Mouse (Mus musculus) brain, embryonic 14.5 days (tissue): ENCODE measurements at regions not wholly inside any gene's neighbourhood (a gene's known extent, or its start where the extent isn't known, plus 50 kb on each side); places are given as distances from the start of the nearest gene placed in this dataset.

ENCODE experiments used
- DNase-seq: peaks from one replicate; pipeline ENCODE4 v3.0.0-alpha.2; 2011; ENCODE audit warnings: low read depth
- CTCF ChIP-seq: fragments of 200-500 bp; IDR thresholded peaks from 2 replicates; pipeline ENCODE4 v1.5.1; 2012; ENCODE audit warnings: inconsistent platforms, mild to moderate bottlenecking, moderate library complexity, borderline replicate concordance; ENCODE audit not compliant: insufficient read depth, insufficient read length; ENCODE audit errors: extremely low read depth
- POLR2A ChIP-seq: fragments of 200-500 bp; IDR thresholded peaks from 2 replicates; pipeline ENCODE4 v1.6.1; 2012; ENCODE audit warnings: mild to moderate bottlenecking, inconsistent platforms, borderline replicate concordance; ENCODE audit not compliant: poor library complexity, insufficient read depth, insufficient read length, severe bottlenecking; ENCODE audit errors: extremely low read depth

DNA sequence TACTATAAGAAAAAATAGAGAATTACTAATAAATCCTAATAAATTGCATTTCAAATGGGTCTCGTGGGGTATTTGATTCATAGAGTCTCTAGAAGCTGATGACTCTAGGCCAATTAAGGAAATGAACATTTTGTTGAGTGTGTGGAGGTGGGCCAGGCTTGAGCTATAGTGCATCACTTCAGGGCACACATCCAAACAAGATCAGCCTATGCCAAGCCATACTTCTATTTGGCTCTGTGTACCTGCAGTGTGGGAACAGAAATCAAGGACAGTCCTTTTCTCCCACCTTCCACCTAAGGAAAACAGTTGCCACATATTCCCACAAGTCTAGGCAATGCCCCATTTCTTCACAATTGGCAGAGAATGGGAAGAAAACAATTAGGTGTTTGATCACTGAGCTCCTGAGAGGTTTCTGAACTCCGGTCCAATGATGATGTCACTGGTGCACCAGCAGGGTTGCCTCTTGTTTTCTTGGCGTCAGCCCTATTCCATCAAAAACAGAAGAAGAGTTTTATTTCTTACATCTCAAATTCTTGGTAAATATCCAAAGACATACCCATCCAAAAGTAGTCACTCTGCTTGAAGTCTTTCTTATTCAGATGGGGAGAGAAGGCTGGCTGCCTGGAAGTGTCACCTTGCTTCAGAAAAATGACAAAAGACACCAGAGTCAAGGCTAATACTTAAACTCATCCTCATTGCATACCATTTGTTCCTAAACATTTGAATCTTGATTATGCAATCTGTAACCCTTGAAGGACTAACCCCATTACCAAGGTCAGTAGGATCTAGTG, 2092.3 kb downstream of the 4930444P10Rik start:
- TF ChIP-seq POLR2A (no peak), CTCF (no peak)
- DNase-seq = peak; percentile 89

DNA sequence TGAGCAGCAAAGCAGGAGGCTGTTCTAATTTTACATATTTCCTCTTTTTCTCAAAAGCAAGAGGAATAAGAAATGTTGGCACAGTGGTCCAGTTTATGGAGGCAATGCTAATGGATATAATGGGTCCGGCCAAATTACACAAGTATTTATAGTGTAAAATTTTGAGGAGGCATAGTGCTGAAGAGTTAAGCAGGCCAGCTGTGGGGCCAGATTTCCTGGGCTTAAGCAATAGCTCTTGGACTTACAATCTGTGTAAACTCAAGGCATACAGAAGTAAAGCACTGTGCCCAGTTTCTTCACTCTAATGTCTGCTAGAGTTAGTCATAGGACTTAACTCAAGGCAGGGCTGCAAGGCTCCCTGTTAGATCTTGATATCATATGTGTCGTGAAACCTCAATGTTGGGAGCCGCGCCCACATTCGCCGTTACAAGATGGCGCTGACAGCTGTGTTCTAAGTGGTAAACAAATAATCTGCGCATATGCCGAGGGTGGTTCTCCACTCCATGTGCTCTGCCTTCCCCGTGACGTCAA, 2094.9 kb downstream of the 4930444P10Rik start:
- TF ChIP-seq POLR2A (no peak), CTCF (no peak)
- DNase-seq = no peak

DNA sequence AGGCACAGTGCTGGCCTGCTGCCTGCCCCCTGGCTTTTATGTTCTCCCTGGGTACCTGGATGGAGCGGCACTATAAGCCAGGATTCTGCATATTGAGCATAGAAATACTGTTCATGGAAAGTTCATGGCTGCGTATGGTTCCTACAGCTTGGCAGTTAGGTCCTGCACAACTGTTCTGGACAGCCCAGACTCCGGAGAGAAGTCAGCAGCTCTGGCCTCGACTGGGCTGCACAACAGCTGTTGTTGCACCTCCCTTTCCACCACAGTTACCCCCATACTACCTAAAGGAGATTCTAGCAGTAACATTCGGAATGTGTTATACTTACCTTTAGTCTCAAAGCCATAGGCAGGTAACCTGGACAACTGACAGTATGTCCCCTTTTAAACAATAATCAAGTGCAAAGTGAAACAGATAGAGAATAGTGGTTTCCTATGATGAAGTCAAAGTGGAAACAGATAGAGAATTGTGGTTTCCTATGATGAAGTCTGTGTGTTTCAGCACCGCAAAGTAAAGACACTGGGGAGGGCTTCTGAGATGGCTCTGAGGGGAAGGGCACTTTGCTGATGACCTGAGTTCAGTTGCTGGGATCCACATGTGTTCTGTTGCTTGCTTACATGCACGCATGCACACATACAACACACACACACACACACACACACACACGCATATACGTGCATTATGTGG, 2099.2 kb downstream of the 4930444P10Rik start:
- TF ChIP-seq CTCF = no peak
- no peak for DNase-seq

DNA sequence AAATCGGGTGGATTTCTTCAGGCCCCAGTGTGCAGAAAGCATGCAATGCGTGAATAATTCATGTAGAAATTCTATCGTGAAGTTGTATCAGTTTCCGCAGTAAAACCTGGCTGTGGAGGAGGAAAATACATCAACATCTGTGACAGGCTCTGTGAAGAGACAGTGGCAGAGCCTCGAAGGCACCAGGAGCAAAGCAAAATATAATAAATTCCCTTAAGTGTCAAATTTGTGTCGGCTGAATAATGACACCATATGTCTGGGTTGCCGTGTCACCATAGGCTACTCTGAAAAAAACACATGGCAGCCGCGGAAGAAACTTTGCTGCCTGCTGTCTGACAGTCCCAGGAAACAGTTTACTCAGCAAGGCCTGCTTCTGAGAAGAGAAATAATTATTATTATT, 2100.1 kb downstream of the 4930444P10Rik start:
- peak; percentile 67 for DNase-seq

DNA sequence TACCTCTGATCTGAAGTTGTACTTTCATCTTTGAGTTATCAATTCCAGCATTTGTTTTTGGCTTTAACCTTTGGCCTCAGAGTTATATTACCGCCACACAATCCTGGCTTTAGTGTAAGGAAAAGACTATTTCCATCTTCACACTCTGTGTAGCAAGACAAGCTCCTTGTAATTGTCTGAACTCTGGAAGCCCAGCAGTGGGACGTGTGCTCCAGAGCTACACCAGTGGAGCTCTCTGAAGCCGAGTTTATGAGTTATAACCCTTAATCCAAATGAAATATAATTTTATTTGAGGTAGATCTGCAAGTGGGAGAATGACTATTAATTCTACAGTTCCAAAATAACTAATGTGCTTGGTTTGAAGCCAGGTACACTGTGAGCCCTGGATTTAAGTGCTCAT, 2103.8 kb downstream of the 4930444P10Rik start:
- DNase-seq = no peak
- TF ChIP-seq POLR2A = no peak
- no peak for TF ChIP-seq CTCF

More for the DNA sequence above, 2100.1 kb downstream of the 4930444P10Rik start:
- TF ChIP-seq POLR2A = no peak
- TF ChIP-seq CTCF = no peak

DNA sequence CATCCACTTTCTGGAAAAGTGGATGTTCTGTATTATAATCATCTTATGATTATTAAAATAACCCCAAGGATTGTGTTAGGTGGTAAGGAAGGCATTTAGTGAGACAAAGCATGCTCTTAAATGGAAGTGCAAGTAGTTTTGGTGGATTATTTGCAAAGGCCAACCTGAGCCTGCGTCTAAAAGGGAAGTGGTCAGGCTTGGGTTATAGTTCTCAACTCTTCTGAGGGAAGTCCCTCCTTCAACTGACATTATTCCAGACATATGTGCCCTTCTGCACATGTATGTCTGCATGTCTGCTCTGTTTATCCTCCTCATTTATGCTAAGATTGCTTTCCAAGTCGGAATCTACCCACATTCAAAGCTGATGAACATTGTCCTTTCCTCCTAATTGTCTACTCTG, 2108.3 kb downstream of the 4930444P10Rik start:
- DNase-seq = no peak
- TF ChIP-seq CTCF = no peak
- TF ChIP-seq POLR2A = no peak

DNA sequence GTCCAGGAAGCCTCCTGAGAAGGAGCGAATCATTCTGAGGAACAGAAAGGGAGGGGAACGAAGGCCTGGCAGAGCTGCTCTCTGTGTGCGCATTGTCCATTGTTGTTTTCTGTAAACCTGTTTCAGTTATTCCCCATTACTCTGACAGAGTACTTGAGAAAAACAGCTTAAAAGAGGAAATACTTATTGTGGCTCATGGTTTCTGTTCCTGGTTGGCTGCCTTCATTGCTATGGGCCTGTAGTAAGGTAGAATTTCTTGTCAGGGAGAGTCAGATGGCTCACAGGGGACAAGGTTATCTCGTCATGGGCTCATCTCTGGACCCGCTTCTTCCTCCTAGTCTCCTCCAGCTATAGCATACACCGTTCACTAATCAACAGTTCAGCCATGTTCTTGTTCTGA, 2112.9 kb downstream of the 4930444P10Rik start:
- no peak for DNase-seq
- TF ChIP-seq POLR2A (no peak), CTCF (no peak)

DNA sequence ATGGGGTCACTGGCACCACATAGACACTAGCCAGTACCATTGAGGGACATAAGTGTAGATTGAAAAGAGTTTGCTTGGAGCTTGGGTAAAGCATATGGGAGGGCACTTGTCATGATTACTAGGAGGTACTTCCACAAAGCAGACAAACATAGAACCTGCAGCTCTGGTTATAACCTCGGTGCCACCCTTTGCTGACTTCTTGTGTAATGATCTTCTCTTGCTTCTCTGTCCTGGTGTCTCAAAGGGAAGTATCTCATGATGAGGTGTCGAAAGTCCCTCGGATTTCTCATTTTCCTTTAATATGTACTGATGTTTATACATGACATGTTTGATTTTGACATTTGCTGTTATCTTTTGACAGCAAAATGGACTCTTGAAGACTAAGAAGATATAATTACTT, 2114.5 kb downstream of the 4930444P10Rik start:
- TF ChIP-seq POLR2A = no peak
- no peak for TF ChIP-seq CTCF
- DNase-seq = no peak

DNA sequence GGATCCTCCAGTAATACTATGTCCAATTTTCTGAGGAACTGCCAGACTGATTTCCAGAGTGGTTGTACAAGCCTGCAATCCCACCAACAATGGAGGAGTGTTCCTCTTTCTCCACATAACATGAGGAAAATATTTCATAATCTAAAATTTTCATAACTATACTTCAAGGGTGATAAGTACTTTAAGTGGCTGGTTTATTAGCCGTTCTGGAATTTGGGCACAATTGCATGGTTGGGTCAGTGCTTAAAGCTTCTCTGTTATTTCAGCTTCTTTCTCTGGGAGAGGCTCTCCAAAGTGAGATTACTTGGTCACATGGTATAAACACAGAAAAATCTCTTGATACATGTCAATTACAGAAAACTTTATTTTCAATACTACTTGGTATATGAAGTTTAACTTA, 2115.9 kb downstream of the 4930444P10Rik start:
- DNase-seq = no peak
- no peak for TF ChIP-seq POLR2A
- TF ChIP-seq CTCF = no peak

DNA sequence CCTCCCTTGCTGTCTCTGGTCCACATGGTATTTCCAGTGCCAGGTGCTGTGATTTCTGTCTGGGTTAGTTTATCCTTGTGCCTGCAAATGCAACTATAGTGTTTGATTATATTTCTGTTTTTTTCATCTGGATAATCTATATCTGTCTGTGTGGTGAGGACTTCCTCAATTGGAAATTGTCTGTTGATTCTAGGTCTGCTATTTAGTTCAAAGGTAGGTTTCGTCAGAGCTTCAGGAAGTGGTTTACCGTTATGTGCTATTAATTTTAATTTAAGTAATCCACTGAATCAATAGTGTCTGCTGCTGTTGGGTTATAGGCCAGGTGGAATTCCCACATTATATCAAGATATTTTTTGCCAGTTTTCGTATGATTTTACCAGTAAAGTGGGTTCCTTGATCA, 2143.9 kb downstream of the 4930444P10Rik start:
- TF ChIP-seq CTCF = no peak
- TF ChIP-seq POLR2A = no peak
- no peak for DNase-seq

DNA sequence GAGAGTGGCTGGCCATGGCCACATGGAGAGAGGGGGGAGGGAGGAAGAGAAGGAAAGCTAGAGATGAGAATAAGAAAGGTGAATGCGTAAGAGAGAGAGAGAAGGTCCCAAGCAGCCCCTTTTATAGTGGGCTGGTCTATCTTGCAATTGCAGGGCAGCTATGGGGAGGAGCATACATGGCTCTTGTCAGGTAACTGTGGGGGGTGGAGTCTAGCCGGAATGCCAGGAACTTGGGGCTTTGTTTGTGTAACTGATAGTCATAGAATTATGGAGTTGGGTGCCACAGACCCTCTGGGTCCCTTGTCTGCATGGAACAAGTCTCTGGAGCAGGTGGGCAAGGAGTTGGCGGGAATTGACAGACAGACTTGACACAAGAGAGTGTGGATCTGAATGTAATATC, 2151.8 kb downstream of the 4930444P10Rik start:
- no peak for TF ChIP-seq POLR2A
- TF ChIP-seq CTCF = no peak
- DNase-seq = no peak

DNA sequence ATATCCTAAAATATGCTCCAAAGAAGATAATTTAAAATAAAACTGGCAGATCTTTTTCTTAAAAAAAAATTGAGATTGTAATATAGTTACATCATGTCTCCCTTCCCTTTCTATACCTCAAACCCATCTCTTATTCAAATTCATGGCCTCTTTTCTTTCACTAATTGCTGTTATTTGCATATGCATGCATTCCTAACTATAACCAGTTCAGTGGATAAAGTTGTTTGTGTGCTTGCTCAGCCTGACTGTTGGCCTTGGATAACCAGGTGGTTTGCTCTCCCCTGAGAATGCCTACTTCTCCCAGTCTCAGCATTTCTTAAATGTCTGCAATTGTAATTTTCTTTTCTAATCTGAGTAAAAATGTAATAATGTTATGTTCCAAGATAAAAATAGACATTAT, 2154.8 kb downstream of the 4930444P10Rik start:
- DNase-seq = peak; percentile 55
- TF ChIP-seq CTCF (no peak), POLR2A (no peak)
